Mouse (Mus musculus): ENCODE measurements around the gene Gm10553. TPM values are rescaled to one million over a fixed set of nuclear protein-coding genes. Genes with fewer than 3 reads are reported as not detected.
"Not testable (repeated sequence)": the region's sequence is repeated elsewhere in the genome, so short reads cannot be mapped to it uniquely, and the experiment has no call there.

Gm10553 gene
- total and polyA plus RNA-seq, 2 experiments from 2014 or later: not detected

DNA sequence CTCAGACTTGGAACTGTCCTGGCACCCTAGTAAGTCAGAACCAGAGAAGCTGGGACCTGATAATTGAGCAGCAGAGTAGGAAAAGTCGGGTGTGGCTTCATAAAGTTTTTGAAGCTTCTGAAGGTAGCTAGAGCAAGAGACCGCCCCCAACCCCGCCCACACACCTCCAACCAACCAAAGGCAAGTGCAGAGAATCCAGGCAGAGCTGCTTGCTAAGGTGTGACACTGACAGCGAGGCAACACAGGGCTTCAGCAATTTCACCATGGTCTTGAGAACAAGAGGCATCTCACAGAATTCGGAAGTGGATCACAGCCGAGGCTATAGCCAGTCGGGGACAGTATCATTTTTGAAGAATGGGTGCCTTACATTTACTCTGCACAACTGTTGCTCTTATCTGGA, 9.8 kb downstream of the Gm10553 start, which contains the start of gene A530032D15Rik:
A530032D15Rik (minus strand) TSS at position 101 of the 400 bp plus-strand sequence.
- H3K27me3 ChIP-seq (ENCODE audit: insufficient read depth, low read length); H3K9ac ChIP-seq; ATAC-seq; H3K4me1 ChIP-seq (ENCODE audit: insufficient read depth); H3K4me2 ChIP-seq (ENCODE audit: low read depth); H3K27ac ChIP-seq (ENCODE audit: low read depth, low read length); H3K36me3 ChIP-seq (ENCODE audit: insufficient read depth); H3K4me3 ChIP-seq (ENCODE audit: low read depth, low read length); H3K9me3 ChIP-seq (ENCODE audit: low read length); DNase-seq: not testable (repeated sequence)
- no CpG with 5 or more reads among the region's 7 CpGs for WGBS

DNA sequence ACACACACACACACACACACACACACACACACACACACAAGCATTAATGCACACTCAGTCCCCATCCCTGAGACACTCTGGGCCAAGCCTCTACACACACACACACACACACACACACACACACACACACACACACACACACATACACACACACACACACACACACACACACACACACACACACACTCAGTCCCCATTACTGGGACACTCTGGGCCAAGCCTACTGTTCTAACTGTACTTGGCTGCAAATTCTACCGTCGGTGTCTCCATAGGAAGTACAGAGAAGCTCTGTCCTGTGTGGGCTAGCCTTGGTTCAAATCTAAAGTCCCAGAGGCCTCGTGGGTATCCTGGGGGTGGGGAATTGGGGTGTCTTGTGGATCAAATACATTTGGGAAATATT, 10.9 kb downstream of the Gm10553 start:
- H3K27me3 ChIP-seq (ENCODE audit: insufficient read depth, low read length): not testable (repeated sequence)
- WGBS: 84% methylated on average over 2 of the region's 3 CpGs

DNA sequence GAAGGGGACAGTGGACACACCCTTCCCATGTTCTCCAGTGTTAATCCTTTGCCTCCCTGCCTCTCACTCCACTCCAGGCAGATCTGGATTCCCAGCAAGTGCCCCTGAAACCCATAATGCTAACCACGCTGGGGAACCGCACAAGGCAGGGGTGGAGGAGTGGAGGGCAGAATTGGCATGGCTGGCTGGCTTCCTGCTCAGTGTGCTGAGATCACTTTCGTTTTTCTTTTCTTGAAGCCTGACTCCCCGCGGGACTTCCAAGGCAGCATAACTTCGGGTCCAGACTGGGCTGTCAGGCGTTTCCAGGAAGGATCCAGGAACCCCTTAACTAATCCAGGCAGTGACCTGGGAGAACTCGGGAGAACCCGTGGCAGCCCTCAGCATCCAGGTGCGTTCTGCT, 11.6 kb downstream of the Gm10553 start:
- not testable (repeated sequence) for DNase-seq; H3K27me3 ChIP-seq (ENCODE audit: insufficient read depth, low read length); H3K4me1 ChIP-seq (ENCODE audit: insufficient read depth); H3K27ac ChIP-seq (ENCODE audit: low read depth, low read length); H3K9ac ChIP-seq; H3K9me3 ChIP-seq (ENCODE audit: low read length); ATAC-seq; H3K36me3 ChIP-seq (ENCODE audit: insufficient read depth); H3K4me3 ChIP-seq (ENCODE audit: low read depth, low read length); H3K4me2 ChIP-seq (ENCODE audit: low read depth)
- 70% methylated on average over 9 of the region's 10 CpGs for WGBS

More for the DNA sequence above, 10.9 kb downstream of the Gm10553 start:
- ATAC-seq; H3K27ac ChIP-seq (ENCODE audit: low read depth, low read length); H3K9ac ChIP-seq; H3K4me3 ChIP-seq (ENCODE audit: low read depth, low read length); H3K9me3 ChIP-seq (ENCODE audit: low read length); H3K4me1 ChIP-seq (ENCODE audit: insufficient read depth); DNase-seq; H3K4me2 ChIP-seq (ENCODE audit: low read depth); H3K36me3 ChIP-seq (ENCODE audit: insufficient read depth): not testable (repeated sequence)

DNA sequence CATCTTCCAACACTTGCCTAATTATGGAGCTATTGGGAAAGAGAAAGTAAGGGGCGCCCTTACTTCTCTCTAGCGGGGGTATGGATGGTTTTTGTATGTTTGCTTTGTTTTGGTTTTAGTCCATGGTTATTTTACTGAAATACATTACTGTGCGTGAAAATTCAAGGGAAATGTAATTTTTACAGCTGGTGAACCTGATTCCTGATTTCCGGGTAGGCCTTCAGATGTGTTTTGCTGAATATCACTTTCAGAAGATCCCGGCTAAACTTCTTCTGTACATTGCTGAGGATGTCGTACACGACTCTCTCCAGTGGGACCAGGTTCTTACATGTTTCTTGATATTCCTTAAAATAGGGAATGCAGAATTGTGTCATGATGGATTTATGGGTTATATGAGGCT, 12.3 kb downstream of the Gm10553 start:
- not testable (repeated sequence) for H3K9me3 ChIP-seq (ENCODE audit: low read length); H3K9ac ChIP-seq; H3K4me1 ChIP-seq (ENCODE audit: insufficient read depth); ATAC-seq; H3K27ac ChIP-seq (ENCODE audit: low read depth, low read length); DNase-seq; H3K27me3 ChIP-seq (ENCODE audit: insufficient read depth, low read length); H3K4me3 ChIP-seq (ENCODE audit: low read depth, low read length); H3K36me3 ChIP-seq (ENCODE audit: insufficient read depth); H3K4me2 ChIP-seq (ENCODE audit: low read depth)
- 90% methylated on average over 7 of the region's 7 CpGs for WGBS

DNA sequence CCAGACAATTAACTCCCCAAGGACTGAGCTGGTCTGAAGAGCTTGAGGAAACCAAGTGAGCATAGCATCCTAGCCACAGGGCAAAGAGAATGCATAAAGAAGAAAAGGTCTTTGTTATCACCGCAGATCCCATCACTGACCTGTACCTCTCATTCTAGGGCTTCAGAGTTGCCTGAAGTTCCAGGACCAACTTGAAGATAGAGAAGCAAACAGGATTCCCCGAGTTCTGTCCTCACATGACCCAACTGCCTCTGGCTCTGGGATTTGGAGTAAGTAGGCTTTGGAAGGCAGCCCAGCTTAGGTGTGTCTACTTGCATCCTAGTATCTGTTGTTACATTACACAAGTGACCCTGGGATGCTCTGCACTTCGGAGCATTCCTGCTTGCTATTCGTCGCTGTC, 12.9 kb downstream of the Gm10553 start:
- not testable (repeated sequence) for H3K9ac ChIP-seq; H3K4me1 ChIP-seq (ENCODE audit: insufficient read depth); H3K27me3 ChIP-seq (ENCODE audit: insufficient read depth, low read length); H3K4me3 ChIP-seq (ENCODE audit: low read depth, low read length); H3K36me3 ChIP-seq (ENCODE audit: insufficient read depth); DNase-seq; H3K4me2 ChIP-seq (ENCODE audit: low read depth); H3K27ac ChIP-seq (ENCODE audit: low read depth, low read length); ATAC-seq; H3K9me3 ChIP-seq (ENCODE audit: low read length)
- 76% methylated on average over 2 of the region's 5 CpGs for WGBS

DNA sequence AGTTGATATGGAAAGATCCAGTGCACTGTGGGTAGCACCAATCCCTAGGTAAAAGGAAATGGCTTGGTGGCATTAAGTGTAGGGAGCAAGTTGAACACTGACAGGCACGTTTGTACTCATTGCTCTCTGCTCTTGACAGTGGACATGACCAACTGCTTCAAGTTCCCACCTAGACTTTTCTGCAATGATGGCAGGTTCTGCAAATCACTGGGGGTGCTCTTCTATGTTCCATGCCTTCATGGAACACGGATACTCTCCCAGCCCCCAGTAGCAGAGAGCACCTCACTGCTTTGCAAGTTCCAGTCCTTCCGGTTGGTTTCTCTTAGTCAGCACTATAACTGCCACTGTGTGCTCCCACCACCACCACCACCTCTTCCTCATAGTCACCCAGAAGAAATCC, 14.1 kb downstream of the Gm10553 start:
- not testable (repeated sequence) for H3K27me3 ChIP-seq (ENCODE audit: insufficient read depth, low read length); H3K4me2 ChIP-seq (ENCODE audit: low read depth); H3K4me3 ChIP-seq (ENCODE audit: low read depth, low read length); H3K4me1 ChIP-seq (ENCODE audit: insufficient read depth); H3K9me3 ChIP-seq (ENCODE audit: low read length); H3K27ac ChIP-seq (ENCODE audit: low read depth, low read length); ATAC-seq; H3K36me3 ChIP-seq (ENCODE audit: insufficient read depth); H3K9ac ChIP-seq; DNase-seq
- 85% methylated on average over 3 of the region's 3 CpGs for WGBS

DNA sequence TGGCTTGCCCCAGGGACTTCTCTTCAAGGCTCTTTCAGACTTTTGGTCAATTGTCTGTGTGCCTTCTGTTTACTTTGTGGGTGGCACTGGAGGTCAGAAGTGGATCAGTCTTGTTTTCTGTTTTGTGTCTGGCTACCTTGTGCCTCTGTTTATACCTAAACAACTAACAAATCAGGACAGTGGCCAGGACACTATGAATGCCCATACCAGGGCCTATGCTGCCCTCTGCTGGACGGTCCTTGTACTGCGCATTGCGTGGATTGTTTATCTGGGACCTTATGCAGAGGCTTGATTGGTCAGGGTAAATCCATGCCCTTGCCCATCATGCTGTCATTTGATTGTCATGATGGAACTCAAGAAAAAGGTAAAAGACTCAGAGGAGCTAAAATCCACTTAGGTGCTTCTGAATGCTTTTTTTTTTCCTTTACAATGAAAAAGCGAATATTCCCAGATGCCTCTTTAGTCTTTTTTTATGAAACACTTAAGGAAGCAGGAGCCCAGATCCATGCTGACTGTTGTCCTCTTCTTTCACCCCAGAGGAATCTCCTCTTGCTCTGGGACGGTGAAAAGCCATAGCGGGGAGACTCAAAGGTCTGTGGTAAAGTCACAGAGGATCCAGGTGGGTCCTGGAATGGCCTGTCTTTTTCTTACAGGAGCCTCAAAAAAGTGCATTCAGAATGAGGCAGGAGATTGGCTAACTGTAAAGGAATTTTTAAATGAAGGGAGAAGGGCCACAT, 14.9 kb downstream of the Gm10553 start:
- not testable (repeated sequence) for H3K9me3 ChIP-seq (ENCODE audit: low read length); H3K36me3 ChIP-seq (ENCODE audit: insufficient read depth); H3K27me3 ChIP-seq (ENCODE audit: insufficient read depth, low read length); H3K27ac ChIP-seq (ENCODE audit: low read depth, low read length); H3K4me1 ChIP-seq (ENCODE audit: insufficient read depth); ATAC-seq; H3K4me2 ChIP-seq (ENCODE audit: low read depth); DNase-seq; H3K9ac ChIP-seq; H3K4me3 ChIP-seq (ENCODE audit: low read depth, low read length)
- peak; percentile 38; the same call in 1 of the 2 replicates for TF ChIP-seq CTCF (IDR thresholded peaks at IDR 0.05; ENCODE audit: low read depth)
- WGBS: 58% methylated on average over 6 of the region's 6 CpGs

DNA sequence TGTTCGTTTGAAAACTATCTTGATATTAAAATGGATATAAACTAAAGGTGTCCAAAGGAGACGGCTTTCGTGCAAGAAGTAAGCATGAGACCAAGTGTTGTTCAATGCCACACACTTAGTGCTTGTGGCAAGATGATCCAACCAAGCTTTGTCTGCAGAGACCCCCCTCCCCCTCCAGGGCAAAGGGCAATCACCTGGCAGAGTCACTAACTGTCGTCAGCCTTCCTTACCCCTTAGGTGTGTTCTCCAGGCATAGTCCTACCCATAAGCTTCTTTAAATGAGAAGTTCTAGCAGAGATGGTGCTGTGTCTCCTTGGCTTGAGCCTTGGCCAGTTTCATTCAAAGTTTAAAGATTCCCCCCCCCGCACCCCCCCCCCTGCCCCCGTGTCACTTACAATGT, 17.6 kb downstream of the Gm10553 start:
- not testable (repeated sequence) for H3K27ac ChIP-seq (ENCODE audit: low read depth, low read length); H3K4me2 ChIP-seq (ENCODE audit: low read depth); H3K9ac ChIP-seq; H3K9me3 ChIP-seq (ENCODE audit: low read length); ATAC-seq; H3K27me3 ChIP-seq (ENCODE audit: insufficient read depth, low read length); H3K36me3 ChIP-seq (ENCODE audit: insufficient read depth); DNase-seq; H3K4me3 ChIP-seq (ENCODE audit: low read depth, low read length); H3K4me1 ChIP-seq (ENCODE audit: insufficient read depth)
- 54% methylated on average over 4 of the region's 6 CpGs for WGBS

DNA sequence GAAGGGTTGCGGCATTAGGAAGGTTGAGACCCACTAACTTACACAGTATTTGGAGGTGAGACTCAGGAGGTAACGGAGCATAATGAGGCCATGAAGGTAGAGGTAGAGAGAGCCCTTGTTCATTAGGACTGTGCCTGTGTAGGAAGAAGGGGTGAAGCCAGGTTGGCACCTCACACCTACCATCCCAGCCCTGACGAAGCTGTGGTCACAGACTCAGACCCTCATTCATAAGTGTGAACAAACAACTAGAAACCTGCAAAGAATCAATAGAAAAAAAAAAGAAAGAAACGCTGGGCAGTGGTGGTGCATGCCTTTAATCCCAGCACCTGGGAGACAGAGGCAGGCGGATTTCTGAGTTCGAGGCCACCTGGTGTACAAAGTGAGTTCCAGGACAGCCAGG, 18.4 kb downstream of the Gm10553 start:
- not testable (repeated sequence) for H3K4me2 ChIP-seq (ENCODE audit: low read depth); DNase-seq; H3K9ac ChIP-seq; H3K27ac ChIP-seq (ENCODE audit: low read depth, low read length); H3K4me3 ChIP-seq (ENCODE audit: low read depth, low read length); H3K36me3 ChIP-seq (ENCODE audit: insufficient read depth); H3K4me1 ChIP-seq (ENCODE audit: insufficient read depth); H3K9me3 ChIP-seq (ENCODE audit: low read length); H3K27me3 ChIP-seq (ENCODE audit: insufficient read depth, low read length); ATAC-seq
- 78% methylated on average over 5 of the region's 6 CpGs for WGBS

DNA sequence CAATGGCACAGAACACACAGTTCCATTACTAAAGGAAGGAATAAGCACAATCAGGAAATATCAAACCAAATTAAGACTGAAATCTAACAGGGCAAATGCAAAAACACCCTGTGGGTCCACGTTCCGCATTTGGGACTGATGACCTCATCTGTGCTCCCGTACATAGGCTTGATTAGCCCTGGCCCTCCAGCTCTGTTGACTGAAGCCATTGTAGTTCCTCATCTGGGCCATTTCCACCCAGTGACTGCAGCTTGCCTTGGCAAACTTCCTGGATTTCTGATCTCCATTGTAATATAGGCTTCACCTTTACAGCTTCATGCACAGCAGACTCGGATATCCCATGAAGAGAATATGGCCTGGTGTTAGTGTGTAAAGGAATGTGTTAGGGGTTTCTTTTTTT, 21.9 kb downstream of the Gm10553 start:
- H3K27me3 ChIP-seq (ENCODE audit: insufficient read depth, low read length); H3K4me2 ChIP-seq (ENCODE audit: low read depth); H3K4me1 ChIP-seq (ENCODE audit: insufficient read depth); DNase-seq; H3K36me3 ChIP-seq (ENCODE audit: insufficient read depth); H3K9me3 ChIP-seq (ENCODE audit: low read length); H3K27ac ChIP-seq (ENCODE audit: low read depth, low read length); H3K4me3 ChIP-seq (ENCODE audit: low read depth, low read length); H3K9ac ChIP-seq; ATAC-seq: not testable (repeated sequence)
- WGBS: 89% methylated on average over 3 of the region's 4 CpGs

Data from forebrain, postnatal 0 days (tissue).